Mouse (Mus musculus): ENCODE results near the gene Defb46. TPM values are rescaled to one million over a fixed set of nuclear protein-coding genes. Genes with fewer than 3 reads are reported as not detected.

The Defb46 gene
- polyA plus RNA-seq (2014; fragmentation: Illumina TruSeq; extraction: RNeasy Lipid Tissue Mini Kit (QIAGEN cat#74804); ENCODE audit: low read depth, low replicate concordance) = not detected

GRCm38 (mm10) chr8:19239616-19240015 lies at the start of gene Defb46:
Defb46 (plus strand) TSS chr8:19239916.

DNA sequence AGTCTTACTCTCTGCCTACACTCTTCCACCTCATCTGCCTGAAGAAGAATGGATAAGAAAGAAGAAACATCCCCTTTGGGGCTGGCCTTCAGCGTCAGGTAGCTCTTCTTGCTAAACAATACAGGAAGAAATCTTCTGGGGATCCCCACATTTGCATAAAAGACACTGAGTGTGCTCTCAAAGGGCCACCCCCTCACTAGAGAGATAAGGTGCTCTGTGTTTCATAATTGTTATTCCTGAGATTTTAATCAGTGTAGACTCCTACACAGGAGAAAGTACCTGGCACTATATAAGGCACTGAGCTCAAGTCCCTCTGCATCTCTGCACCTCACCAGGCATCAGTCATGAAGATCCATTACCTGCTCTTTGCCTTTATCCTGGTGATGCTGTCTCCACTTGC lies 14.6 kb upstream of the Defb46 start, which contains the start of gene Defb6:
Gene Defb6, plus strand, starts transcription at position 318 of the 400 bp plus-strand sequence.

DNA sequence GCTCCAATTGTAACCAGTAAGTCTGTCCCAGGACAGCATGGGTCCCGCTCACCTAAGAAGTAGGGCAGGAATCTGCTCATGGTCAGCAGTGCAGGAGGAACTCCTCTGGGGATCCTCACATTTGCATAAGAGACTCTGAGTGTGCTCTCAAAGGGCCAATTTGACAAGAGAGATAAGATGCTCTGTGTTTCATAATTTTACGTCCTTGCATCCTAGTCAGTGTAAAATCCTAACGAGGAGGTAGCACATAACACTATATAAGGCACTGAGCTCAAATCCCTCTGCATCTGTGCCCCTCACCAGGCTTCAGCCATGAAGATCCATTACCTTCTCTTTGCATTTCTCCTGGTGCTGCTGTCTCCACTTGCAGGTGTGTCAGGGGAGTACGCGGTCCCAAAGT lies 7.6 kb downstream of the Defb46 start, which contains the start of gene Defb5:
Gene Defb5, plus strand, starts transcription at position 301 of the 400 bp plus-strand sequence.

Other genes starting within 250 kb of the Defb46 start
- gene Defb37, start 248.9 kb upstream of the Defb46 start, polyA plus RNA-seq (2014; fragmentation: Illumina TruSeq; extraction: RNeasy Lipid Tissue Mini Kit (QIAGEN cat#74804); ENCODE audit: low read depth, low replicate concordance) = not detected
- gene Defb38, start 213.3 kb upstream of the Defb46 start, polyA plus RNA-seq (2014; fragmentation: Illumina TruSeq; extraction: RNeasy Lipid Tissue Mini Kit (QIAGEN cat#74804); ENCODE audit: low read depth, low replicate concordance) = not detected
- not detected for gene Defb39, start 175.1 kb upstream of the Defb46 start, polyA plus RNA-seq (2014; fragmentation: Illumina TruSeq; extraction: RNeasy Lipid Tissue Mini Kit (QIAGEN cat#74804); ENCODE audit: low read depth, low replicate concordance)
- gene Defb12, start 125.1 kb upstream of the Defb46 start, polyA plus RNA-seq (2014; fragmentation: Illumina TruSeq; extraction: RNeasy Lipid Tissue Mini Kit (QIAGEN cat#74804); ENCODE audit: low read depth, low replicate concordance) = not detected
- not detected for gene Defb34, start 116.2 kb upstream of the Defb46 start, polyA plus RNA-seq (2014; fragmentation: Illumina TruSeq; extraction: RNeasy Lipid Tissue Mini Kit (QIAGEN cat#74804); ENCODE audit: low read depth, low replicate concordance)
- not detected for gene Gm45826, start 99.1 kb upstream of the Defb46 start, polyA plus RNA-seq (2014; fragmentation: Illumina TruSeq; extraction: RNeasy Lipid Tissue Mini Kit (QIAGEN cat#74804); ENCODE audit: low read depth, low replicate concordance)
- not detected for gene Defb14, start 45.6 kb upstream of the Defb46 start, polyA plus RNA-seq (2014; fragmentation: Illumina TruSeq; extraction: RNeasy Lipid Tissue Mini Kit (QIAGEN cat#74804); ENCODE audit: low read depth, low replicate concordance)
- not detected for gene Defb4, start 41.2 kb upstream of the Defb46 start, polyA plus RNA-seq (2014; fragmentation: Illumina TruSeq; extraction: RNeasy Lipid Tissue Mini Kit (QIAGEN cat#74804); ENCODE audit: low read depth, low replicate concordance)
- not detected for gene Defb6, start 14.4 kb upstream of the Defb46 start, polyA plus RNA-seq (2014; fragmentation: Illumina TruSeq; extraction: RNeasy Lipid Tissue Mini Kit (QIAGEN cat#74804); ENCODE audit: low read depth, low replicate concordance)
- gene Defb5, start 7.7 kb downstream of the Defb46 start, polyA plus RNA-seq (2014; fragmentation: Illumina TruSeq; extraction: RNeasy Lipid Tissue Mini Kit (QIAGEN cat#74804); ENCODE audit: low read depth, low replicate concordance) = not detected
- gene Defb3, start 53.4 kb downstream of the Defb46 start, polyA plus RNA-seq (2014; fragmentation: Illumina TruSeq; extraction: RNeasy Lipid Tissue Mini Kit (QIAGEN cat#74804); ENCODE audit: low read depth, low replicate concordance) = not detected
- gene Defb8, start 207.7 kb downstream of the Defb46 start, polyA plus RNA-seq (2014; fragmentation: Illumina TruSeq; extraction: RNeasy Lipid Tissue Mini Kit (QIAGEN cat#74804); ENCODE audit: low read depth, low replicate concordance) = not detected

All from liver, adult 10 weeks (tissue).